Mouse (Mus musculus) myocyte (in vitro differentiated cells): ENCODE data around the gene Lamb3.

Source experiments
- MYOD1 ChIP-seq, 3 experiments: IDR thresholded peaks; one replicate each; pipeline ENCODE4 v1.6.1; 2011; ENCODE audit warnings: control low read depth in 2 of 3, low read depth in 2 of 3, mild to moderate bottlenecking in 2 of 3, moderate library complexity in 1 of 3; ENCODE audit not compliant: insufficient read length in 2 of 3, control insufficient read depth in 1 of 3
- POLR2A ChIP-seq: IDR thresholded peaks from one replicate; pipeline ENCODE4 v1.6.1; 2011; ENCODE audit warnings: low read depth, mild to moderate bottlenecking, control low read depth, moderate library complexity; ENCODE audit not compliant: insufficient read length
- REST ChIP-seq: IDR thresholded peaks from one replicate; pipeline ENCODE4 v1.6.1; 2011; ENCODE audit warnings: mild to moderate bottlenecking, control low read depth, moderate library complexity; ENCODE audit not compliant: insufficient read depth, insufficient read length
- SRF ChIP-seq: IDR thresholded peaks from one replicate; pipeline ENCODE4 v1.6.1; 2011; ENCODE audit warnings: low read depth; ENCODE audit not compliant: control insufficient read depth, insufficient read length
- TCF12 ChIP-seq: IDR thresholded peaks from one replicate; pipeline ENCODE4 v1.6.1; 2011; ENCODE audit warnings: mild to moderate bottlenecking, control low read depth; ENCODE audit not compliant: poor library complexity, insufficient read depth, severe bottlenecking
- USF1 ChIP-seq: IDR thresholded peaks from one replicate; pipeline ENCODE4 v1.6.1; 2011; ENCODE audit warnings: low read depth, mild to moderate bottlenecking, control low read depth, moderate library complexity

- no peak for TF ChIP-seq POLR2A
- TF ChIP-seq SRF, result no peak
- no peak for TF ChIP-seq TCF12
- no peak for TF ChIP-seq USF1
- no peak for TF ChIP-seq MYOD1 (IDR thresholded peaks at IDR 0.05; ENCODE audit: control insufficient read depth in 1 of 3, insufficient read length in 2 of 3, low read depth in 2 of 3)
- no peak for TF ChIP-seq REST
Measured at GRCm38 (mm10) chr1:193211371-193211770, 3.9 kb downstream of the Lamb3 start.
